Mouse (Mus musculus) embryo, embryonic 11.5 days (tissue): Measurements from ENCODE around the gene Gpx7.
"Not testable (repeated sequence)": the region's sequence is repeated elsewhere in the genome, so short reads cannot be mapped to it uniquely, and the experiment has no call there.

ENCODE experiments used
- DNase-seq: peaks from one replicate; pipeline ENCODE4 v3.0.0-alpha.2; 2012; ENCODE audit warnings: low read depth, low spot score

The Gpx7 gene

DNA sequence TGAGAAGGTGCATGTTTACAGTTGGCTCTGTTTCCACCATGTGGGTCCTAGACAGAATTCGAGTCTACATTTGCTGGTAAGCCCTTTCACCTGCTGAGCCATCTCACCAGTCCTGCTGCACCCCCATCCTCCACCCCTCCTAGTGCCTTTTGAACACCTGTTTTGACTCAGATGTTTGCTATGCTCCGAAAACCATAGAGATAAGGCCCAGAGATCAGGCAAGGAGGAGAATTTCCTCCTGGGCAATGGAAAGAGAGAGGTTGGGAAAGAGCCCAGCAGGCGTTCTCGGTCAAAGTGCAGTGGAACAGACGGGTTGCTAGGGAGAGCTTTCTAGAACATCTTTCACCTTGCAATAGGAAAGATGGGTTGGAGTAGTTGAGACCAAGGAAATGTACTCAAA is 15.6 kb downstream of the Gpx7 start:
- DNase-seq: no peak

- no peak for DNase-seq
These were observed 18.0 kb downstream of the Gpx7 start for GRCm38 (mm10) chr4:108388741-108389140.

DNA sequence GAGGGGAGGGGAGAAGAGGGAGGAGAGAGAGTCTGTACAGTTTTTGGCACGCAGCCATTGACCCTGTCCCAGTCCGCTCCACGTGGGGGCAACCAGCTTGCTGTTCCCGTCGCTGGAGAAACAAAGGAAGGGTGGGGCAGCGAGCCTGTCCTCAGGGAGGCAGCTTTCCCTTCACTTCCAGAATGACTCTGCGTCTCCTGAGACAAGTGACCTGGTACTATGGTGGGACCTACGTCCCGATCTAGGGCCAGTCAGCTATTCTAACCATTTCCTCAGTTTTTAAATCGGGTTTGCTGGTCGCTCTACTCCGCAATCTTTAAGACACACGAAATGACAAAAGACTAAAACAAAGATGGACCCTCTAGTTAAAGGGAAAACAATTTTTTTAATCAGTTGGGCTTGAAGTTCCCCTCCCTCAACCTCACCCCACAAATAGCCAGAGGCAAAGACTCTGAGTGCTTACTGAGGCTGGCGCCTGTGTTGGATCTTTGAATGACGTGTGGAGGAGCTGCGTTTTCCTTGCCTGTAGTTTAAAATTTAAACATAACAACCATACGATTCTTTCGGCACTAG is 19.0 kb downstream of the Gpx7 start:
- no peak for DNase-seq

GRCm38 (mm10) chr4:108387106-108387505 is 19.7 kb downstream of the Gpx7 start:
- DNase-seq: no peak

GRCm38 (mm10) chr4:108386087-108386486 is 20.7 kb downstream of the Gpx7 start:
- DNase-seq: no peak

DNA sequence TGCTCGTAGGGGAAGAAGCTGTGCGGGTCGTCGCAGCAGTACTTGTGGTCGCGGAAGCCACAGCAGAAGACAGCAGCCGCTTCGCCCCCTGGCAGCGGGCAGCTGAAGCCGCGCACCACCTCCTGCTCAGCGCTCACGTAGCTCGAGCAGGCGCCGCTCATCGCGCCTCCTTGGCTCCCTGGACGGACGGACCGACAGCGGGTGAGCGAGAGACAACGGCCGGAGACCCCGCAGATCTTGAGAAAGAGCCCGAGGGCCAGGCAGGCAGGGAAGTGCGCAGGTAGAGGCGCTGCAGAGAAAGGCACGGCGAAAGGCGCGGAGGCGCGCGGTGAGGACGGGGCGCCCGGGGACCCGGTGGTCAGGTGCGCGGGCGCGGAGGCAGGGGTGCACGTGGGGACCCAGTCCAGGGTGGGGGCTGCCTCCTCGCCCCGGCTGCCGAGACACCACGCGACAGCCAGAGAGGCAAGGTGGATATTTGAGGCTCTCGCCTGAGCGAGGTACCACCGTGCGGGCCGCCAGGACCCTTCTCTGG is 23.5 kb downstream of the Gpx7 start, which contains the start of gene Shisal2a:
Gene Shisal2a (minus strand): TSS at position 167 of the 532 bp plus-strand sequence.
- no peak for DNase-seq

DNA sequence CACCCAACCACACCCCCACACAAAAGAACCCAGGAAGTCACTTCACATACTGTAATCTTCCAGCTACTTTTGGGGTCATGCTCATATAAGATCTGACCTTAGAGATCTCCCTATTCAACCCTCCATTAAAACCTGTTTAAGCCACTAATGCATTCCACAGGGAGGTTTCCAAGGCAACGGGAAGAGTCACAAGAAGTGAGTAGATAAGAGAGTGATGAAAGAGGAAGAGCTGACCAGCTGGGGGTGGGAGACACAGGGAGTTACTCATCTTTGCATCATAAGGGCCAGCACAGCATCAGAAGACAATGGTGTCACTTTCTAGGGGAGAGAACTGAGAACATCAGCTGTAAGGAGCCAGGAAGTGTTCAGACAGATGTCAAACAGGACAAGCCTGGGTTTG is 26.6 kb downstream of the Gpx7 start:
- no peak for DNase-seq

DNA sequence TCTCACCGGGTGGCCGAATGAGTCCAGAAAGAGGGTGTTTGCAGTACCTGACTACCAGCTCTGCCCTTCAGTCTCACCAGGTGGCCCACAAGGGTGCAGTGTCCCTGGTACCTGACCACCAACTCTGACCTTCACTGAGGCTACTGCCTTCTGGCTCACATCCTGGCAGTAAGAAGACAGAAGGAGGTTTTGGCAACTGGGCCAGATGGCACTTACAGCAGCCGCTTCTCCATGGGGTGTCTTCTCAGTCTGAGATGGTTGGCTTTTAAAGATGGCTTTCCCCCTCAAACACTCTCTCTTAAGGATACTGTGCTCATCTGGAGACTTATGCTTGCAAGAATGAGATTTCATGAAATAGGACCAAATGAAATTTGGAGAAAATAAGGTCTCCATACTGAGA is 27.3 kb downstream of the Gpx7 start:
- no peak for DNase-seq

DNA sequence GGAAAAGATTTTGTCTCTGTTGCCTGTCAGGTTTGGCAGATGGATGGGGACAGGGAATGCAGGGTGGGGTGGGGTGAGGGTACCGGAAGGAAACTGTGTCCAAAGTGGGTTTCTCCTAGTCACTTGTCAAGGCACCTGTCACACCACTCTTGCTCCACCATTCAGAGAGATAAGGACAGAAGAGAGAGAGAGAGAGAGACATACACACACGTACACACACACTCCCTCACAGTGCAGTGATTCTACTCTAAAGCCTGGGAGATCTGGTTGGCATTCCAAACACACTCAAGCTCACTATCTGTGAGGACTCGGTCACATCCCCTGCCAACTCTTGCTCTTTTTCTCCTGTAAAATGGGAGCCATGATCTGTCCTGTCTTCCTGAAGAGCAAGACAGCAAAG is 34.6 kb downstream of the Gpx7 start:
- DNase-seq: no peak

GRCm38 (mm10) chr4:108371421-108371820 is 35.3 kb downstream of the Gpx7 start:
- DNase-seq: no peak

DNA sequence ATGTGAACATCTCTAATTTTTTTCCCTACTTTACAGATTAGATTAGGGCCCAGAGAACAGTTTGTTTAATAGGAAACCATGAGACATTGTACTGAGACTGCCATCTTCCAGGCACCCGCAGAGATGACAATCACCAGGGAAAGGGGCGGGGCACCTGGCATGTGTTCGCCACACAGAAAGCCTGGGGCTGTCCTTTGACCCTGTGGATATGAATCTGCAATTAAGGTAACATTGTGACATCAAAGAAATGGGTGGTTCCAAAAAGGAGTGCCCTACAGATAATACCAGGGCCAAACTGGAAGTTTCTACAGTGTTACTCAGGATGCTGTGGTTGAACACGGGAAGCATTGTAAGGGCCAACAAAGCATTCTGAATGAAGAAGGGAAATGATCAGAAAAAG is 36.4 kb downstream of the Gpx7 start:
- no peak for DNase-seq

DNA sequence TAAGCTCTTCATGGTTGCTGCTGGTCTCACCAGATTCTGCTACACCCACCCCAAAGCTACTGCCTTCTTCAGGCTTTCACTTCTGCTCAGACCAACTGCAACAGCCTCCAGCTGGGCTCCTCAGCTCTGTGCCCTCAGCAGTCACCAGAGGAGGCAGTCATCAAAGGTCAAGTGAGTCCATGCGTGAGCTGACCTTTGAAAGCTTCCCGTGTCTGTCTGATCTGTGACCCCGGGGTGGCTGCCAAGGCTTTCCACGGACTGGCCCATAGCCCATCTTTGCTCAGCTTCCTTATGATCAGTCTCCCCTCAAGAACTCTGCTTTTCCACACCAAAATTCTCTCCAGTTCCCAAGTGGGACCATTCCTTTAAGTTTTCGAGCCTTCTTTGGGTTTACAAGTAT is 37.5 kb downstream of the Gpx7 start:
- DNase-seq: no peak

DNA sequence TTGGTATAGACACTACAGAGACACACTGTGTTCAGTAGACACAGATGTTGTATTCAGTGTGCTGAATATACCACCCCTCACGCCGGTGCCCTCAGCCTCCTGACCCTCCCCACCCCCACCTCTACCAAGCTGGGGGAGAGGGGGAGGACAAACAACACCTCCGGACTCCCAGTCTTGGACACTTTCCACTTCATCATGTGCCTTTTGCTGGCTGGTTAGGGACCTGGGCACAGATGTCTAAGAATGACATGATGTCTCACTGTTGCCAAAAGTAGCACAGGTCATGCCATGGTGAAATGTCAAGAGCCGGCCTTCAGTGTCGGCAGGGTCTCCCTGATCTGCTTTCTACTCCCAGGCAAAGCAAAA is 42.7 kb downstream of the Gpx7 start:
- DNase-seq: no peak

- DNase-seq: no peak
These were observed 43.2 kb downstream of the Gpx7 start for GRCm38 (mm10) chr4:108363355-108364110.

DNA sequence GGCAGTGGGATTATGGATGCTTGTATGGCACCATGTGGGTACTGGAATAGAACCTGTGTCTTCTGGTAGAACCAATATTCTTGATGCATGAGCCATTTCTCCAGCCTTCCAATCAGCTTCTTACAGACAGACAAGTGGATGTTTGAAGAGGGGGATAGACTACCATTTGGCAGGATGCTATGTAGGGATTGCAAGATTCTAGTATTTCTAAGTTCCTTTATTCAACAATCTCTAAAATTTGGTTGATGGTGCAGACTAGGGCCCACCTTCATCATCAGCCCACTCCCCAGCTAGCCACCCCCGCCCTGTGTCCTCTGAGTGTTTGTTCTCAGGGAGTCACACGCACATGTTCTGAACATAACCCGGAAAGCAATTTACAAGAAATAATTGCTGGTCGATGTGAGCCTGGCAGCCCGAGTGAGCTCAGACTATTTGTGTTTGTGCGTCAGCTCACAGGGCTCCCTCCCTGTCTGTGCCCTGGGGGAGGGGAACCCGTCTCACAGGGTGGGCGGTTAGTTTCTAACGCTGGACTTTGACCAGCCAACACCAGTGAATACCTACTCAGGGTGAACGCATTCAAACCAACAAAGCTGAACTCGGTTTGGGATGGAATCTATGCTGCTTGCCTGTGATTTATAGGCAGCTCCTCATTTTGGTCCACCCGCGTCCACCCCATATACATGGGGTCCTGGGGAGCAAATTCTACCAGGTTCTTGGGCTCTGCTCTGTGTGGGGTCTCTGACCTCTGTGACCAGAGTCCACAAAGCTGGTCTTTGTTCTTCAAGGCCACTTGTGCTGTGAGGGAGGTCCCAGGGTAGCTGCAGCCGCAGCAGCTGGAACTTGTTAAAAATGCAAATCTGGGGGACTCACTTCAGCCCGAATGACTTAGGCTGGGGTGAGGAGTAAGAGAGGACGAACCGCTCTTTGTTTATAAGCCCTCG is 44.2 kb downstream of the Gpx7 start:
- DNase-seq: peak; percentile 80

GRCm38 (mm10) chr4:108360136-108361055 is 46.4 kb downstream of the Gpx7 start:
- peak; percentile 92 for DNase-seq

DNA sequence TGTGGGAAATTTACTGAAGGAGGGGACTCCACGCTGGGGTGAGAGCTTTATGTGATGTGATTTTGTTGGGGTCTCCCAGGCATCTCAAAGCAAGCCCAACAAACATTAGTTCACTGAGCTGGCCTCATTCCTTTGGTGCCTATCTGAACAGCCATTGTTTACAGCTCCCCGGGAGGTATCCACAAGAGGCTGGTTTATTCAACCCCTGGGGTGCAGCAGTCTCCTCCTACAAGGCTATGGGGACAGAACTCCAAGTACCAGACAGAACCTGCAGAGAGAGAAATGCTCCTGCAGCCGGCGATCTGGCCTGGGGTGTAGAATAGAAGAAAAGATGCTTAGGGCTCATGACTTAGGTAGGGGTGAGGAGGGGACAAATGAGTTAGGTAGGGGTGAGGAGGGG is 48.3 kb downstream of the Gpx7 start:
- DNase-seq: no peak

GRCm38 (mm10) chr4:108357458-108357857 is 49.3 kb downstream of the Gpx7 start:
- DNase-seq: no peak

DNA sequence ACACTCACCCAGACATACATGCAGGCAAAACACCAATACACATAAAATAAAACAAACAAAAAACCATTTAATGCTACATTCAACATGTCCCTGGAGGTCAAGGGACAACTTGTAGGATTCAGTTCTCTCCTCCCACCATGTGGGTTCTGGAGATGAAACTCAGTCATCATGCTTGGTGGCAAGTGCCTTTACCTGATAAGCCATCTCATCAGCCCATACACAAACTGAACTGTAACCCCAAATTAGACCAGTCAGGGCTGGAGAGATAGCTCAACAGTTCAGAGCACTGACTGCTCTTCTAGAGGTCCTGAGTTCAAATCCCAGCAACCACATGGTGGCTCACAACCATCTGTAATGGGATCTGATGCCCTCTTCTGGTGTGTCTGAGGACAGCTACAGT is 53.2 kb downstream of the Gpx7 start:
- DNase-seq: not testable (repeated sequence)

- DNase-seq: peak; percentile 81
These were observed 55.9 kb downstream of the Gpx7 start for GRCm38 (mm10) chr4:108350819-108351218.
